Mouse (Mus musculus) frontal cortex, postnatal 10 days (tissue): ENCODE results near the gene Lig1.
"Not testable (repeated sequence)": the region's sequence is repeated elsewhere in the genome, so short reads cannot be mapped to it uniquely, and the experiment has no call there.

Experiments used
- DNase-seq, 2 experiments: peaks; one replicate each; pipeline ENCODE4 v3.0.0; 2022; ENCODE audit warnings: low spot score in 2 of 2, mixed read lengths in 1 of 2

Lig1 gene

DNA sequence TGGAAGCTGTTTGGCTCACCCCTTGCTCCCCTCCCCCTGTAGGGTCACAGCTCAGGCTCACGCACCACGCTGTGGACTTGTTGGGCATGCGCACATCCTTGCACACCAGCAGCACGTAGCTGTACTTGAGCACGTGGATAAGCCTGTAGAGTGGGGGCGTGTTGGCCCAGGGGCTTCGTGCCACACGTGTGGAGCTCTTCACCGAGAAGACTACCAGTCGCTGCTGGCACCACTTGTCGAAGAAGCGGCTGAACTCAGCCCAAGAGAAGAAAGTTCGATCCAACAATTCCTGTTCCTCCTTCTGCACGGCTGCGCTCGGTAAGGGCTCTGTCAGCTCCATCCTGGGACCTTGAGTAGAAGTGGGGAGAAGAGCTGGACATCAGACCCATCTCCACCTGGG is at the start of gene Lig1:
Gene Lig1 (plus strand): TSS at position 203 of the 400 bp plus-strand sequence.
- DNase-seq, result no peak

DNA sequence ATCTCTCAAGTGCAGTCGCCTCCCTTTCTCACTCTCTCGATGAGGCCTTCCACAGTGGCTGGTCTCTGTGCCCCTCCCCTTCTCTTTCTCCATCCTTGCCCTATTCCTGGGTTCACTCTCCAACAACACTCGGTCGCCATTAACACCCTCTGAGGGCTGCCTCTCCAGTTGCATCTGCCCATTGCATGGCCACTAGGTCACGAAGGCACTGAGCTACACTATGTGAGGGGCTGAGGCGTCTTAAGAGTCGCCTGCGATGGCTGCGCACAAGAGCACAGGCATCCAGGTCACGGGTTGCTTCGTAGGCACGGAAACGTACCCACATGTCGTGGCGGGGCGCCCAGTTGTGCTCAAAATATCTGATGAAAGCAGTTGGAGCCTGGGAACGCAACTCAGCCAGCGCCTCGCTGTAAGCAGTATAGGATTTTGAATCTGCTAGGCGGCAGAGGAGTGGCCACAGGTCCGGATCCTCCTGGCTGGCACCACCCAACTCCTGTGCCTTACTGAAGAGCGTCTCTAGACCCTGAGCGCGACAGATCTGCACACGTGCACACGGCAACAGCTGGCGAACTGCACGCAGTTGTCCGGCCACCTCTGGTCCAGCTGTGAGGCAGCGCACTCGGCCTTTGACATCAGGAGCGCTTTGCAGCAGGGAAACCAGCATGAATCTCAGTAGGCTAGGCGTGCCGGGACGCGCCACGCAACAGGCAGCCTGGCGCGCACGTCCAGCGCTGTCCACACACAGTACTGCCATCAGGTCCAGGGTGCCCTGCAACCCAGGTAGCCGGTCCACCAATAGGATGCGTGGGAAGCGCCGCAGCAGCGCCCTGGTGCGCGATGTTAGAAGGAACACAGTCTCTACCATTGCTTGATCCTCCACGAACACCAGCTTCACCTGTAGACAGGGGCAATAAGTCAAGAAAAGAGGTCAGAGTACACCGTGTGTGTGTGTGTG is 16.1 kb upstream of the Lig1 start:
- peak; percentile 30 to 39 for DNase-seq

DNA sequence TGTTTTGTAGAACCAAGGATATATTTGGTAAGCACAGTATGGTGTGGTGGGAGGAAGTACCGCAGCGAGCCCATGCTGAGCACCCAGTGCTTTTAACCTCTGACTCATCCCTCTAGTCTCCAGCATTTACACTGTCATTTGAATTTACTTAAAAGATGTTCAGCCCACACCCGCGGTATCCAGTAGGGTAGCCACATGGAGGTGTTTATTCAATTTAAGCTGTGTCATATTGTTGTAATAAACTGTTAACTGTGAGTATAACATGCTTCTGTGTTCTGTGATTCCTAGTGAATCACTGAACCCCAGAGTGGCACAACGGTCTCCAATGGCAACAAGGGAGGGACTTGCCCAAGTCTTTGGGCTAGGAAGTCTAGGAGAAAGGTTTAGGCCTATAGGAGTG is 13.2 kb upstream of the Lig1 start:
- no peak for DNase-seq

DNA sequence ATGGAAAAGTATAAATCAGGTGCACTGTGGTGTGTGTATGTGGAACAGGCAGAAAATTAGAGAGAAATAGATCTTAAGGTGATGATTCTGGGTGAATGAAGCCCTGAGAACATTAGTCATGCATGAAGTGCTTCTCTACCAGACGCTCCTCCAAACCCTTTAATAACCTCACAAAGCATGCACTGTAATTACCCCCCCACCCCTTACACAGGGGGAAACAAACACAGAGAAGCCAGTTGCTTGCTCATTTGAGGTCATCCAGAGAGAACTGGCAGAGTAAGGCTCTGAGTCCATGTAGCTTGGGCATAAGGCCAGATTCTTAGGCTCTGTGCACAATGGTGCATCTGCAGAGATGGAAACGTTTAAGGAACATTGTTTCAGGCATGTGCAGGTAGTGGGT is 12.7 kb upstream of the Lig1 start:
- DNase-seq, result no peak

DNA sequence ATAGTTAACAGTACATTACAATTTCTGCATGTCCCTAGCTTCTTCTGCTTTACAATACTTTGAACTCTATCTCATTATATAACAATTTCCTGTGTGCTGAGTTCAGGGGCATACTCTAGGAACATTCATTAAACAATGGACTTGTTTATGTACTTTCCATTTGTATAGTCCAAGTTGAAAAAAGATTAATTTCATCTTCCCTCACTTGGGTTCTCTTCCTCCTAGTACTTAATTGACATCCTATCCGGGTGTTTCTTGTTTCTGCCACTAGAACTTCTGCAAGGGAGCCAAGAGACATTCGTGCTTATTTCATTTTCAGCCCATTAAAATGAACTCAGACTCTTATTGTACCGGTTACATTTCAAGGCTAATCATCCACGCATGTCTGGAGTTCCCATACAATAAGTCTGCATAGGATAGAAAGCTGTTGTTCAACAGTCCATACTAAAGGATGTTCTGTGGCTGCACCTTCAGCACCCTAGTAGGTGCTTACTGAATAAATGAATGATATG is 8.3 kb upstream of the Lig1 start:
- DNase-seq, result no peak

DNA sequence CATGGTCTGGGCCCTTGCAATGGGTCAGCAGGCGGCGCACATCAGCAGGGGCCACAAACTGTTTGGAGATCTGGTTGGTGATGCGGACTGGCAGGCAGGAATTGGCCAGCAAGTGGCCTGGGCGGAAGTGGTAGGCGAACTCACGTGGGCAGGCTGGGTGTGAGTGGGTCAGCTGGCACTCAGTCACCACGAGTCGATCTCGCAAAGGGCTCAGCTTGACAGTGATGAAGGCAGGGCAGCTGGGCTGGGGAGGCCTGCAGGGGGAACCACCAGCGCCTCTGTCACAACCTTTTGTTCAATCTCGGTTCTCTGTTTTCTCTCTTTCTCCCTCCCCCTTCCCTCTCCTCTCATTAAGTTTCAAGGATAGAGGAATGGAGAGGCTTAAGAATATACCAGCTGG is 7.7 kb upstream of the Lig1 start:
- no peak for DNase-seq

DNA sequence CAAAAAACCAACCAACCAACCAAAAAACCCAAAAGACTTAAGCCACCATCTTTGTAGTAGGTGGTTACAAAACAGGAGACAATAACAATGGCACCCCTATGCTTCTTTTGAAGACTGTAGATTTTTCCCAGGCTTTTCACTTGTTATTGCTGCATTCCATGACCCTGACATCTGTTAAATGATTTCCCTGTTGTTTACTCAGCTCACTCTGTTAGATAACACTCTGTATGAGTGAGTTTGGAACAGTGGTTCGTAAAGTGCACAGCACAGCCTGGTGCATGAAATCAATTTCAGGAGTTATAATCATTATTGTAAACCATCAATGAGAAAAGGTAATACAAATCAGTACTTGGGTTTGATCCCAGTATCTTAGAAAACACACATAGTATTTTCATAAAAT is 5.4 kb upstream of the Lig1 start:
- DNase-seq, result no peak

DNA sequence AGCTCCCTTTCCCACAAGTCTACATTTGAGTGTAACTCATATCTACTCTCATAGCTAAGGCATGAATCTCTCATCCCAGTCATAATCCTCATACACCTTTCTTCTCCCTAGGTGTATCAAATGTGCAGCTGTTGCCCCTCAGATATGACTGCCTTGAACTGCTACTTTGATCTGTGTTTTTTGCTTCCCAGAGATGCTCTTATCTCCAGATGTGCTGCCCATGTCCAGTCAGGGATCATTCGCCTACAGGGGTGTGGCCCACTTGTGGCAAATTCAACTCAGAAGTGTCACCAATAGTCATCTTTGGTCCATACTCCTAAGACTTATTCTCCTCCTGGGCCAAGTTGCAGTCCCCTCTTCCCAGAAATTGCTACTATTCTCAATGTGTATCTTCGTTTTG is 750 bp downstream of the Lig1 start:
- peak in 1 of 2 experiments; percentile 9 for DNase-seq

DNA sequence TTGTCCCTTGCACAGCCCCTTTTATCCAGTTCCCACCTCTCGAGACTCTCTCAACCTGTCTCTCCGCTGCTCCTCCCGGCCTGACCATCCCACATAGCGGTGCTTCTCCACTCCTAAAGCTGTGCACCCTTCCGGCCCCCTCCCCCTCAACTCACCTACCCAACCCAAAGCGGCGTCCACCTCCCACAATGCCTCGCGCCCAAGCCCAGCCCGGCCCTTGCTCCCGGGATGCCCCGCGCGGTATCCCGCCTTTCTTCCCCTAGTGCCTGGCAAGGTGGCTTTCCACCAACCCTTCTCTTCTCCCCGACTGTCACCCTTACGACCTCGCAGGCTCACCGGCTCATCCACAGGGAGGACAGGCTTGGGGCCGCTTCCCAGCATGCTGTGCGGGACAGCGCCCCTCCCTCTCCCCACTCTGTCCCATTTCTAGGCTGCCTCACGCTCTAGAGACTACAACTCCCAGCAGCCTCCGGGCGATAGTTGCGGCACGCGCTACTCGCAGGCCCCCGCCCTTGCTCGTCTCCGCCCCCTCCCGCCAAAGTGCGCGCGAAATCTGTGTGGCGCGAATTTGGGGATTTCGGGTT is 1.3 kb downstream of the Lig1 start, which contains the start of gene Zswim9:
Gene Zswim9 (minus strand): TSS at position 414 of the 584 bp plus-strand sequence.
- peak; percentile 88 to 93 for DNase-seq

DNA sequence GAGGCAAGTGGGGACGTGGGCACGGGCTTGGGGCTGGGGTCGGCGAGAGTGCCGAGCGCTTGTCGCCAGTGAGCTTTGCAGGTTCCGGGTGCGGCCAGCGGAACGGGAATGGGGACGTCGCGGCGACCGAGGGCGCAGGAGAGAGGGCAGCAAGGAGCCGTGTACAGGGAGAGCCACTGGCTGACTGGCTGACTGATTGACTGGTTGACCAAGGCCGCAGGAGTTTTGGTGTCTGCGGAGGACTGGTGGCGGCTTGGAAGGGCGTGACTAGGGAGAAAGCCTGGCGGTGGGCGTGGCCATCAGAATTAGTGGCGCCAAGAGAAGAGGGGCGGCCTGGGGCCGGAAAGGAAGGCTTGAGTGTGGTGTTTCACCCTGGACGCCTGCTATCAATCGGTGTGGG is 1.9 kb downstream of the Lig1 start:
- not testable (repeated sequence) for DNase-seq

DNA sequence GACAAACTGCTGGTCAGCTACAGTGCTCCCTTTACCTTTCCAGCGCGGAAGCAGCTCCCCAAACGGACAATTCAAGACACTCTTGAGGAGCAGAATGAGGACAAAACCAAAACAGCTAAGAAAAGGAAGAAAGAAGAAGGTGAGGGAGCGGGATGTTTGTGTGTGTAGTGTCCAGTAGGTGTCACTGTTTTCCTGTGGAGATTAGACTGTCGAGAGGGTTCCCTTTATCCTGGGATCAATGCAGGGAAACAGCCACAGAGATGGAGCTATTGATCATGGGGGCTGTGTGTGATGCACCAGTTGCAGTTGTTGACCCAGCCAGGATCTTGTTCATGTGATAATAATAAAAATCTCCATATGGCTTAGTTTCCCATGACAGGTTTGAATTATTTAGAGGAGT is 11.5 kb downstream of the Lig1 start:
- no peak for DNase-seq

DNA sequence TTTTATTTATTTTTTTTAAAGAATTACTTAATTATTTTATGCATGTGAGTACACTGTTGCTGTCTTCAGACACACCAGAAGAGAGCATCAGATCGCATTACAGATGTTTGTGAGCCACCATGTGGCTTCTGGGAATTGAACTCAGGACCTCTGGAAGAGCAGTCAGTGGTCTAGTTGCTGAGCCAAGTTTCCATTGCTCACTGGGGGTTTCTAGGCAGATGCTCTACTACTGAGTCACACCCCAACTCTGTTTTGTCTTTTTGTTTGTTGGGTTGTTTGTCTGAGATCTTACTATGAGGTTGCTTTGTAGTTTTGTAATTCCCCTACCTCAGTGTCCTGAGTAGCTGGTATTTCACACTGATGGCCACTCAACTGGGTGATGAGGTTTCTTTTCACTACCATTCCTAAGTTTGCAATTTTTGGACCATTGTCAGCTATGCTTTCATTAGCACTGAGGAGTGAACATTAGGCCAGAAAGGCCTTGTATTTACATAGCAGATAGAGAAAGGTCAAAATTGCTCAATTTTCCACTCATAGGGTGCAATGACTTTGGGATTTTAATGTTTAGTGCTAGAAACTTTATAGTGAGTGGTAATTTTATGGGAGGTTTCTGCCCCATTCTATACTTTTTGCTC is 13.1 kb downstream of the Lig1 start:
- DNase-seq, result no peak

DNA sequence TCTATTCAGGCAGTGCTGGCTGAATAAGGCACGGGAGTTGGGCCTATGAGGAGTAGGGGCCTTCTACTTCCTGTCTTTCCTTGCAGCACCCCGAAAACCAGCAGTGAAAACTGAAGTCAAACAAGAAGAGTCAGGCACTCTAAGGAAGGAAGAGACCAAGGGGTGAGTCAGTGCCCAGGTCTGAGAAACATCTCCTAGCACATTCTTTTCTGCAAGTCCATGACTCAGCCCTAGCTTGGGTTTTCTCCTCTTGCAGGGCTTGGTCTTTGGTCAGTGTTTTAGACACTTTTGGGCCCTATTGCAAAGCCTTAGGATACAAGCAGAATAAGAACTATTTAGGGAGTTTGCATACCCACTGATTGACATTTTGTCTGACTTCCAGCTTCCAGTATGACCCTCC is 14.3 kb downstream of the Lig1 start:
- no peak for DNase-seq

DNA sequence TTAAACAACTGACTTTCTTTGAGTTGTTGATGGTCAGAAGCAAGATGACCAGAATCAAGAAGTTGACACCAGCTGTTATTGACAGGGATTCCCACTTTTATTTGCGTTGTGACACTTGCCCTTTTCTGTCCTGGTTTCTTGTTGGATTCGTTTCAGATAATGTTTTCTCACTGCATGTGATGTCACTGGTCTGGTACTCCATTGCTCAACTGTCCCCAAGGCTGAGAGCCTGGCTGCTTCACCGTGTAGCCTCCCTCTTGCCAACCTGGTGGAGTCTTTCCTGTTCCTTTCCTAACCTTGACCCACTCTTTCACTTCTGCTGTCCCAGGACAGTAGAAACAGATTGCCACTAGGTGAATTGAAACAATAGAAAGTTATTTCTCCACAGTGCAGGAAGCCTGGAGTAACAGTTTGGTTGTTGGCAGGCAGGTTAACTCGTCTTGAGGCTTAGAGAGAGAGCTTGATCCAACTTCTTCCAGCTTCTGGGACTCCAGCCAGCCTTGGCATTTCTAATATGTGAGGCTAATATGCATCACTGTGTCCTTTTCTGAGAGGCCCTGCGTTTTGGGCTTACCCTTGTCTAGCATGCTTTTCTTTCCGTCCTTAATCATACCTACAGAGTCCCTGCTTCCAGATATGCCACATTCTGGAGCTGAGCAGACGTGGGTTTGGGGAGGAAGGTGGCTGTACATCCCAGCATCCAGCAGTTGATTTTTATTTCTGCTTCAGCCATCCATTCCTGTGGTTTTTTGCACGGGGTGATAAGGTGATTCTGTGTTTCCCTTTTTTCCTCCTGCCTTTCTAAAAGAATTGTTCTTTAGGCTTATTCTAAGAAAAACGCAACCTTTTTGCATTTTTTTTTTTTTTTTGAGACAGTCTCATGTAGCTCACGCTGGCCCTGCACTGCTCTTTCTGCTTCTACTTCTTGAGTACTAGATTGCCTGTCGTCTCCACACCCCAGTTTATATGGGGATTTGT is 17.1 kb downstream of the Lig1 start:
- no peak for DNase-seq

DNA sequence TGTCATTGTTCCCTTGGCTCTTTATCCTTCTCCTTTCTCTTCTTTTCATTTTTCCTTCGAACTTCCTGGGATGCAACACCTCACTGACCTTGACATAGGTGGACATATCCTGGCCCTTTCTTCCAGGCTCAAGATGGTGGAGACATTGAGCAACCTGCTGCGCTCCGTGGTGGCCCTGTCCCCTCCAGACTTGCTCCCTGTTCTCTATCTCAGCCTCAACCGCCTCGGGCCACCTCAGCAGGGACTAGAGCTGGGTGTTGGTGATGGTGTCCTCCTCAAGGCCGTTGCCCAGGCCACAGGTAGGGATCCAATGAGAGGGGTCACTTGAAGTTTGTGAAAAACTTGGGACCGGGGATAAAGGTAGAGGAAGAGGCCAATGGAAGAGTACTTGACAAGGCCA is 18.2 kb downstream of the Lig1 start:
- DNase-seq, result no peak

DNA sequence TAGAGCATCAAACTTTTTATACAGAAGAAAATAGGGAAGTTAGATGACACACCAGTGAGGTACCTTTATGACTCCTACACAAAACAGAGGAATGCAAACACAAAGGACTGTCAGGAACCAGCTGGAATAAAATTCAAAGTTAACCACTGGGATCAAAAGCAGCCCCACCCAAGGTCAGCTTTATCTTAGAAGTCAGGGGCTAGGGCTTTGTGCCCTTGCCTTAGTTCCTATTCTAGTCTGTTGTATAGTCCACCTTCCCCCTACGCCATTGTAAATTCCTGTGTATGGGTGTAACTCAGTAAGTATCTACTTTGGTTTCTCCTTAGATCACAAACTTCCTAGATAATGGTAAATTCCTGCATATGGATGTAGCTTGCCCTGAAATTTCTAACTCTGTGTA is 20.6 kb downstream of the Lig1 start:
- DNase-seq, result no peak

DNA sequence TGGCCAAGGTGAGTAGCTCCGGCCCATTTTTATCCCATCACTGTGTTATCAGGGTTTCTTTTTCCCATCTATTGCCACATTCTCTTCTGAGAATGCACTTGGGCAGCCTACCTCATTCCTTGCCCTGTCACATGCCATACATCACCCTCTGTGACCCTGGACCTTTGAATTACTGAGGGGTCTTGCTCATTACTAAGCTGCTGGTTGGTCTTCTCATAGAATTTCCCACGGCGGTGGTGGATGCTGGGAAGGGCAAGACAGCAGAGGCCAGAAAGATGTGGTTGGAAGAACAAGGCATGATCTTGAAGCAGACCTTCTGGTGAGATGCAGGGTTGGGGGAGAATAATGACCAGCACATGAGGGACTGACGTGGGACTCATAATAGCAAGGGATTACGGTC is 21.7 kb downstream of the Lig1 start:
- DNase-seq, result no peak

DNA sequence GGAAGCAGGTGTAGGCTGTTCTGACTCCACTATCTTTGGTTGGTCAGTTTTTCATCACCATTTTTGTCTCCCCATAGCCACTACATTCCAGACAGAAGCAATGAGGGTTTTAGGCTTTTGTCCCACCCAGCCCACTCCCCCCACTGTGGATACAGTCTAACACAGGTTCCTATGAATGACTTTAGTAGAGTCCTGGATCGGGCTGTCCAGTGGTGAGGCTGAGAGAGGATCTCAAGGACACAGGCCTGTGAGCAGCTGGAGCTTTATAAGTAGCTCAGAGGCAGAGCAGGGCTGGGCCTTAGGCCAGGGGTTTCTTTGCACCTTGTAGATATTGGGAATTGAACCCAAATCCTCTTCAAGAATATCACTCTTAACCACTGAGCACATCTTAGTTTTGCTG is 24.6 kb downstream of the Lig1 start:
- no peak for DNase-seq

DNA sequence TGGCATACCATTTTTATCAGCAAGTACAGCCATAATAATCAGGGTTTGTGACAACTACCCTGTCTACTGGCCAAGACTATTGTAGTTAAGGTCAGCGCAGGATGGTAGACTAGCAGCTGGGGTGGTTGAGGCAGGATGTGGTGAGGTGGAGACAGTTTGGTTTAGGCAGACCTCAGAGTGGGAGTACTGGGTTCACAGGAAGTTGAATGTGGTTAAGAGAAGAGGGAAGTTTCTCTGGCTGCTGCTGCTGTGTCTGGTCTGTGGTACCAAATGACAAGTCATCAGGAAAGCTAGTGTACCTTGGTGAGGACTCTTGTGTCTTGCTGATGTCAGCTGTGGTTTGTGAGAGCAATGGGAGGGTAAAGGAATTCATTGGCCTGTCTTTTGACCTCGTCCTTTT is 25.7 kb downstream of the Lig1 start:
- no peak for DNase-seq

DNA sequence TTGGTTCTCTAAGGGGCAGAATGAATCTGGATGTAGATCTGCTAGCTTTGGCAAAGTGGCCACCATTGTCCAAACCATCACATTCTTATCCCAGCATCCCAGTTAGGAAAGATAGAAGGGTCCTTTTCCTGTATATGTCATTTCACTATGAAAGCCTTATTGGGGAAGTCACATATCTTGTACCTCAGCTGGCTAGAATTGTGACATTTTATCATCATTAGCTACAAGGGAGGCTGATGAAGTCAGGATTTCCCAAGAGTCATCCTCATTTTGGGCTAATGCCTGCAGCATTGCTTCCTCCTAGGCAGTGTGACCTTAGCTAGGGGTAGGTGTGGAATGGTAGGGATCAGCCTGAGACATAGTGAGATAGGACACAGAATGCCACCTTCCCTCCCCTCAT is 26.3 kb downstream of the Lig1 start:
- DNase-seq, result no peak

DNA sequence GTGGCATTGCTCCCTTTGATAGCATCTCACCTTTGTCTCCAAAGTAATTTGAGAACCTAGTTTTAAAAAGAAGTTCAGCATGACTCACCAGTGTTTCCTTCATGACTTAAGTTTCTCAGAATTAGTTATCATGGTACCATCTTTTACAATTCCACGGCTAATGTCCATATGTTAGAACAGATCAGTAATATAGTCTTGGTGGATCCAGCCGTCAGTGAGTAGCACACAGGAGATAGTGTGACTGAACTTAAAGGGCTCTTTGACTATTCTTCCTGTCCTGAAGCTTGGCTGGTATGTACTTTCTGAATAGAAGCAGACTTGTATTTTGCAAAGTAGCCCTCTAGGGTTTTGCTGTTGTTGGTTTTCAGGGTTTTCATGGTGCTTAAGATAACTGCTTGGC is 32.3 kb downstream of the Lig1 start:
- DNase-seq, result no peak
